Mouse (Mus musculus) G1E (cell line): ENCODE data around the gene Cpb1.

Experiments used
- CTCF ChIP-seq: IDR thresholded peaks from 2 replicates; pipeline ENCODE4 v1.5.1; 2012; ENCODE audit warnings: low read depth, low read length, inconsistent platforms, mixed read lengths
- GATA1 ChIP-seq: IDR thresholded peaks from 2 replicates; pipeline ENCODE4 v1.6.1; 2012; ENCODE audit warnings: borderline replicate concordance, low read length, inconsistent platforms, mixed read lengths
- TAL1 ChIP-seq: conservative IDR thresholded peaks from 2 replicates; pipeline ENCODE4 v1.6.1; 2012; ENCODE audit warnings: low read depth, low read length, inconsistent platforms, mixed read lengths

GRCm38 (mm10) chr3:20275633-20276032, at the start of gene Cpb1:
- TF ChIP-seq TAL1, result no peak
- no peak for TF ChIP-seq CTCF
- TF ChIP-seq GATA1, result no peak
